Comparison of ENCODE assay signal across 22 mouse cellular contexts in the genomic region with DNA sequence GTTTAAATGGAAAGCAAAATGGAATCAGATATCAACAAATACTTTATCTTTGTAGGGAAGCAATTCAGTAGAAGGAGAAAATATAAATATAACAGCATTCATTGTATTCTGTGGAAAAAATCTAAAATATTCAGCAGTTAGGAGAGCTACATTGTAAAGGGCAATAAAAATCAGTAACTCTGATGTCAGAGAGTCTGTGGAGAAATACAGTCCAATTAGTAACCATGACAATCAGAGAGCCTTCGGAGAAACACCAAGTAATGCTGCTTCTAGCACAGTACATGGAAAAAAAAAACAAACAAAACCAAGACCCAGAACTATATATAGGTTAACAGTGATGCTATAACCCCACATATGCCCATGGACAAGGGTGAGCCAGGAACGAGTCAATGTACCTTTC.
"Had no signal": no experiment of that assay in that cellular context is flagged by ENCODE, and none has a peak within 500 bp of the region (broad histone marks: within the 10 kb centered on the region; RNA-seq: fewer than 3 reads in every experiment).

No protein-coding gene starts in this region.

- H3K4me2 ChIP-seq: kidney, embryonic 15.5 days; limb, embryonic 12.5 days; limb, embryonic 15.5 days; liver, embryonic 11.5 days; lung, embryonic 14.5 days; midbrain, embryonic 13.5 days; neural tube, embryonic 12.5 days; stomach, embryonic 15.5 days had no signal

- H3K27me3 ChIP-seq: kidney, embryonic 15.5 days; limb, embryonic 12.5 days; limb, embryonic 15.5 days; megakaryocyte, embryonic 14.5 days; midbrain, embryonic 13.5 days; neural tube, embryonic 12.5 days; stomach, embryonic 15.5 days had no signal

- H3K9me3 ChIP-seq: kidney, embryonic 15.5 days; limb, embryonic 12.5 days; limb, embryonic 15.5 days; megakaryocyte, embryonic 14.5 days; midbrain, embryonic 10.5 days; midbrain, embryonic 13.5 days; neural tube, embryonic 12.5 days; stomach, embryonic 15.5 days had no signal

- ATAC-seq: liver, postnatal 0 days had no signal

- H3K36me3 ChIP-seq: kidney, embryonic 15.5 days; limb, embryonic 12.5 days; limb, embryonic 15.5 days; midbrain, embryonic 10.5 days; midbrain, embryonic 13.5 days; neural tube, embryonic 12.5 days; stomach, embryonic 15.5 days had no signal

- H3K4me3 ChIP-seq: kidney, embryonic 15.5 days; limb, embryonic 12.5 days; limb, embryonic 15.5 days; megakaryocyte, embryonic 14.5 days; midbrain, embryonic 10.5 days; midbrain, embryonic 13.5 days; neural tube, embryonic 12.5 days; stomach, embryonic 15.5 days had no signal

- H3K9ac ChIP-seq: kidney, embryonic 15.5 days; limb, embryonic 12.5 days; limb, embryonic 15.5 days; liver, embryonic 14.5 days; liver, postnatal 0 days; lung, embryonic 14.5 days; midbrain, embryonic 13.5 days; neural tube, embryonic 12.5 days; stomach, embryonic 15.5 days had no signal

- H3K27ac ChIP-seq: kidney, embryonic 15.5 days; limb, embryonic 12.5 days; limb, embryonic 15.5 days; liver, embryonic 14.5 days; midbrain, embryonic 10.5 days; midbrain, embryonic 13.5 days; neural tube, embryonic 12.5 days; stomach, embryonic 15.5 days had no signal

- DNase-seq: kidney, adult 11 months; kidney, adult 8-10 months; kidney, postnatal 10 days; kidney, postnatal 4 days; left cerebral cortex, postnatal 4 days; liver, postnatal 0 days; lung, embryonic 14.5 days; lung, postnatal 10 days; lung, postnatal 36 days; right cerebral cortex, postnatal 25 days; spleen, adult 18-20 months; thymus, postnatal 36 days had no signal

- H3K4me1 ChIP-seq: kidney, embryonic 15.5 days; limb, embryonic 12.5 days; limb, embryonic 15.5 days; megakaryocyte, embryonic 14.5 days; midbrain, embryonic 10.5 days; midbrain, embryonic 13.5 days; neural tube, embryonic 12.5 days; stomach, embryonic 15.5 days had no signal
